Mouse (Mus musculus): ENCODE results near the gene Zfp580. TPM values are rescaled to one million over a fixed set of nuclear protein-coding genes. Genes with fewer than 3 reads are reported as not detected.

Gene Zfp580
- polyA plus RNA-seq, 1 experiment from 2014 or later, result 54.0 TPM

- H3K27ac ChIP-seq, result peak within 1 kb of the TSS; percentile 99
- H3K4me2 ChIP-seq (ENCODE audit: low read length), result peak within 1 kb of the TSS; percentile 60
- 0 out of 2 replicates have a peak, but pooled peaks cover 3% of the 10 kb centered on the region for H3K4me1 ChIP-seq (replicated peaks; ENCODE audit: insufficient read depth, low read length)
- no peak for TF ChIP-seq CTCF (IDR thresholded peaks at IDR 0.05; ENCODE audit: low read depth)
- peak within 1 kb of the TSS; percentile 69 for H3K4me3 ChIP-seq (replicated peaks; ENCODE audit: low read depth, low read length)
- H3K9ac ChIP-seq (ENCODE audit: low read depth, low read length), result peak within 1 kb of the TSS; percentile 92
- under 1% methylated on average over 48 of the region's 48 CpGs for WGBS
- DNase-seq (ENCODE audit: low spot score) (peak; percentile 95), ATAC-seq (replicated peaks; ENCODE audit: low FRiP score, low read depth) (peak; percentile 97)
- no peaks in the 10 kb centered on the region for H3K9me3 ChIP-seq (replicated peaks; ENCODE audit: low read length)
- H3K36me3 ChIP-seq (ENCODE audit: insufficient read depth, low read length), result peaks cover 23% of the 10 kb centered on the region
- no peaks in the 10 kb centered on the region for H3K27me3 ChIP-seq (ENCODE audit: insufficient read depth, low read length)
Measured at GRCm38 (mm10) chr7:5038109-5038732, 13.1 kb upstream of the Zfp580 start, which contains the start of gene Zfp784. Gene Zfp784 (minus strand): TSS chr7:5038446.

- WGBS, result 26% methylated on average over 5 of the region's 5 CpGs
- Histone ChIP-seq H3K4me1 (replicated peaks; ENCODE audit: insufficient read depth, low read length) (0 out of 2 replicates have a peak, but pooled peaks cover 3% of the 10 kb centered on the region), H3K4me3 (replicated peaks; ENCODE audit: low read depth, low read length) (peak overlapping the region; percentile 69), H3K36me3 (ENCODE audit: insufficient read depth, low read length) (peaks cover 16% of the 10 kb centered on the region), H3K9me3 (replicated peaks; ENCODE audit: low read length) (no peaks in the 10 kb centered on the region), H3K27me3 (ENCODE audit: insufficient read depth, low read length) (no peaks in the 10 kb centered on the region), H3K9ac (ENCODE audit: low read depth, low read length) (no peak overlapping the region), H3K27ac (no peak overlapping the region; the same call in 1 of the 2 replicates), H3K4me2 (ENCODE audit: low read length) (peak overlapping the region; percentile 60)
- DNase-seq (ENCODE audit: low spot score) (no peak), ATAC-seq (replicated peaks; ENCODE audit: low FRiP score, low read depth) (no peak)
- TF ChIP-seq CTCF (IDR thresholded peaks at IDR 0.05; ENCODE audit: low read depth), result no peak
Measured at GRCm38 (mm10) chr7:5038940-5039339, 12.4 kb upstream of the Zfp580 start.

GRCm38 (mm10) chr7:5044981-5045380, 6.4 kb upstream of the Zfp580 start:
- Histone ChIP-seq H3K4me3 (replicated peaks; ENCODE audit: low read depth, low read length) (no peak overlapping the region), H3K9ac (ENCODE audit: low read depth, low read length) (no peak overlapping the region), H3K36me3 (ENCODE audit: insufficient read depth, low read length) (no peaks in the 10 kb centered on the region), H3K4me2 (ENCODE audit: low read length) (no peak overlapping the region), H3K27ac (no peak overlapping the region), H3K27me3 (ENCODE audit: insufficient read depth, low read length) (no peaks in the 10 kb centered on the region), H3K9me3 (replicated peaks; ENCODE audit: low read length) (no peaks in the 10 kb centered on the region), H3K4me1 (replicated peaks; ENCODE audit: insufficient read depth, low read length) (no peaks in the 10 kb centered on the region)
- no peak for DNase-seq (ENCODE audit: low spot score)
- WGBS, result 80% methylated on average over 2 of the region's 2 CpGs
- no peak for ATAC-seq (replicated peaks; ENCODE audit: low FRiP score, low read depth)
- TF ChIP-seq CTCF (IDR thresholded peaks at IDR 0.05; ENCODE audit: low read depth), result no peak

- Histone ChIP-seq H3K27me3 (ENCODE audit: insufficient read depth, low read length) (no peaks in the 10 kb centered on the region), H3K36me3 (ENCODE audit: insufficient read depth, low read length) (no peaks in the 10 kb centered on the region), H3K9ac (ENCODE audit: low read depth, low read length) (no peak overlapping the region), H3K4me2 (ENCODE audit: low read length) (no peak overlapping the region), H3K9me3 (replicated peaks; ENCODE audit: low read length) (no peaks in the 10 kb centered on the region), H3K27ac (no peak overlapping the region), H3K4me1 (replicated peaks; ENCODE audit: insufficient read depth, low read length) (peaks cover 6% of the 10 kb centered on the region; the same call in 1 of the 2 replicates), H3K4me3 (replicated peaks; ENCODE audit: low read depth, low read length) (no peak overlapping the region)
- ATAC-seq (replicated peaks; ENCODE audit: low FRiP score, low read depth) (no peak), DNase-seq (ENCODE audit: low spot score) (no peak)
- TF ChIP-seq CTCF (IDR thresholded peaks at IDR 0.05; ENCODE audit: low read depth), result 0 out of 2 replicates have a peak, but pooled peaks have one; percentile 23
- WGBS, result 74% methylated on average over 2 of the region's 2 CpGs
Measured at GRCm38 (mm10) chr7:5046112-5046511, 5.2 kb upstream of the Zfp580 start.

- 28% methylated on average over 2 of the region's 2 CpGs for WGBS
- H3K4me1 ChIP-seq (replicated peaks; ENCODE audit: insufficient read depth, low read length), result peaks cover 6% of the 10 kb centered on the region; the same call in 1 of the 2 replicates
- H3K9ac ChIP-seq (ENCODE audit: low read depth, low read length), result no peak overlapping the region
- TF ChIP-seq CTCF (IDR thresholded peaks at IDR 0.05; ENCODE audit: low read depth), result peak; percentile 65
- H3K27me3 ChIP-seq (ENCODE audit: insufficient read depth, low read length), result no peaks in the 10 kb centered on the region
- no peak overlapping the region for H3K27ac ChIP-seq
- H3K4me2 ChIP-seq (ENCODE audit: low read length), result no peak overlapping the region
- no peaks in the 10 kb centered on the region for H3K9me3 ChIP-seq (replicated peaks; ENCODE audit: low read length)
- H3K36me3 ChIP-seq (ENCODE audit: insufficient read depth, low read length), result no peaks in the 10 kb centered on the region
- peak; percentile 82 for DNase-seq (ENCODE audit: low spot score)
- no peak for ATAC-seq (replicated peaks; ENCODE audit: low FRiP score, low read depth)
- H3K4me3 ChIP-seq (replicated peaks; ENCODE audit: low read depth, low read length), result no peak overlapping the region
Measured at GRCm38 (mm10) chr7:5047313-5047712, 4.0 kb upstream of the Zfp580 start.

GRCm38 (mm10) chr7:5052438-5052837, 1.1 kb downstream of the Zfp580 start:
- peaks cover 26% of the 10 kb centered on the region for H3K4me1 ChIP-seq (replicated peaks; ENCODE audit: insufficient read depth, low read length)
- H3K27ac ChIP-seq, result no peak overlapping the region
- no peaks in the 10 kb centered on the region for H3K36me3 ChIP-seq (ENCODE audit: insufficient read depth, low read length)
- under 1% methylated on average over 11 of the region's 12 CpGs for WGBS
- ATAC-seq (replicated peaks; ENCODE audit: low FRiP score, low read depth) (no peak), DNase-seq (ENCODE audit: low spot score) (peak; percentile 60)
- peak overlapping the region; percentile 56 for H3K9ac ChIP-seq (ENCODE audit: low read depth, low read length)
- no peaks in the 10 kb centered on the region for H3K9me3 ChIP-seq (replicated peaks; ENCODE audit: low read length)
- H3K4me2 ChIP-seq (ENCODE audit: low read length), result peak overlapping the region; percentile 81
- peaks cover 23% of the 10 kb centered on the region for H3K27me3 ChIP-seq (ENCODE audit: insufficient read depth, low read length)
- TF ChIP-seq CTCF (IDR thresholded peaks at IDR 0.05; ENCODE audit: low read depth), result no peak
- peak overlapping the region; percentile 60 for H3K4me3 ChIP-seq (replicated peaks; ENCODE audit: low read depth, low read length)

All from kidney, postnatal 0 days (tissue).